Mouse (Mus musculus) lung, postnatal 0 days (tissue): ENCODE data around the gene Elovl5. TPM values are rescaled to one million over a fixed set of nuclear protein-coding genes. Genes with fewer than 3 reads are reported as not detected.

Source experiments
- ATAC-seq: fragments of 200-750 bp; cut with Nextera tagmentation; 2 replicates; pipeline ENCODE4 v1.8.0; 2017; ENCODE audit warnings: moderate library complexity
- DNase-seq: peaks from one replicate; pipeline ENCODE4 v3.0.0-alpha.2; 2016; ENCODE audit warnings: low spot score
- H3K27ac ChIP-seq: fragments of 300-500 bp; sonication (generic); 2 replicates; pipeline ENCODE4 v1.5.1; 2014; ENCODE audit warnings: antibody characterized with exemption, mild to moderate bottlenecking, low read length, mixed read lengths
- H3K27me3 ChIP-seq: fragments of 300-500 bp; sonication (generic); replicated peaks from 2 replicates; pipeline ENCODE4 v1.6.1; 2014; ENCODE audit warnings: low read length, mixed read lengths; ENCODE audit not compliant: insufficient read depth
- H3K36me3 ChIP-seq: fragments of 300-500 bp; sonication (generic); 2 replicates; pipeline ENCODE4 v1.6.1; 2014; ENCODE audit warnings: low read length, mixed read lengths; ENCODE audit not compliant: insufficient read depth
- H3K4me1 ChIP-seq: fragments of 300-500 bp; sonication (generic); 2 replicates; pipeline ENCODE4 v1.6.1; 2014; ENCODE audit warnings: antibody characterized with exemption, low read depth, low read length, mixed read lengths; ENCODE audit not compliant: insufficient read depth
- H3K4me2 ChIP-seq: fragments of 300-500 bp; sonication (generic); replicated peaks from 2 replicates; pipeline ENCODE4 v1.6.1; 2014; ENCODE audit warnings: low read depth, mild to moderate bottlenecking, low read length, moderate library complexity, mixed read lengths
- H3K4me3 ChIP-seq: fragments of 300-500 bp; sonication (generic); 2 replicates; pipeline ENCODE4 v1.5.1; 2014; ENCODE audit warnings: low read depth, low read length
- H3K9ac ChIP-seq: fragments of 300-500 bp; sonication (generic); replicated peaks from 2 replicates; pipeline ENCODE4 v1.6.1; 2014; ENCODE audit warnings: low read depth, mild to moderate bottlenecking
- H3K9me3 ChIP-seq: fragments of 300-500 bp; sonication (generic); 2 replicates; pipeline ENCODE4 v1.6.1; 2016; ENCODE audit warnings: low read length, mixed read lengths
- CTCF ChIP-seq: IDR thresholded peaks from 2 replicates; pipeline ENCODE4 v1.5.1; 2016; ENCODE audit warnings: antibody characterized with exemption, mild to moderate bottlenecking
- EP300 ChIP-seq: IDR thresholded peaks from 2 replicates; pipeline ENCODE4 v1.6.1; 2016; ENCODE audit warnings: antibody characterized with exemption, mild to moderate bottlenecking, control low read depth
- WGBS: fragments of 180-500 bp; shearing (Covaris S2); extraction: QIAGEN DNeasy Blood & Tissue Kit; methylation state at CpG from one replicate; pipeline ENCODE4 v1.1.7; 2014; 5-methylcytosine and 5-hydroxymethylcytosine counted together
- polyA plus RNA-seq: library from polyadenylated mRNA; unstranded; fragments of >200 nt; fragmentation: Nextera tagmentation; extraction: Ambion mirVana; gene quantifications from 2 replicates; pipeline ENCODE4 v1.2.1, GENCODE M21; 2015

The Elovl5 gene
- polyA plus RNA-seq, 1 experiment from 2014 or later = 213 TPM

- Histone ChIP-seq H3K4me3 (no peak overlapping the region), H3K27me3 (no peaks in the 10 kb centered on the region), H3K9ac (no peak overlapping the region), H3K9me3 (no peaks in the 10 kb centered on the region), H3K4me2 (no peak overlapping the region), H3K36me3 (no peaks in the 10 kb centered on the region), H3K4me1 (0 out of 2 replicates have a peak, but pooled peaks cover under 1% of the 10 kb centered on the region), H3K27ac (no peak overlapping the region)
- TF ChIP-seq EP300 (no peak), CTCF (no peak)
- WGBS = 72% methylated on average over 3 of the region's 3 CpGs
- no peak for DNase-seq
- no peak for ATAC-seq
Measured at GRCm38 (mm10) chr9:78027099-78027498, 109.9 kb downstream of the Elovl5 start.

DNA sequence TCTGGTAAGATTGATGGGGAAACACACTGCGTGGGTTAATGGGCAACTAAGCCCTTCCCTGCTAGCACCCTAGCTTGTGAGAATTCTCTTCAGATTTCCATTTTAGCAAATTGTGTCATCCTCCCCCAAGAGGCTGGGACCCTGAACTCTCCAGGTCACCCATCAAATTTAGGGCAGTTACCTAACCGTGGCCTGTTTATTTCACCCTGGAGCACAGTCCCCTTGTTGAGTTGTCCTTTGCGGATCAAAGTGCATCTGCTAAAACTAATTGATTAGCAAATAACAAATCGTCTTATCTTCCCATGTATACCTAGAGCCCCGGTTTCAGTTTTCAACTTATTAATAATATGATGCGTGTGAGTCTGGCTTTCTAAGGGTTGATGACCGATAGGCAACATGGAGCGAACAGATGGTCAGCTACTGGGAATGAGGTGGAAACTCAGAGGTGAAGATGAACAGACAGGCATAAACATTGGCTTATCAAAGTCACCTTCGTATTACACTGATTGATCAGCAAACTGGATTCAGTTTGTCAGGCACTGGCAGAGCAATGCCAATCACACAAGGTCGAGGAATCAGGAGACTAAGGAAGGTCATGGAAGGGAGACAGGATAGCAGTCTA, 113.8 kb downstream of the Elovl5 start:
- no peak overlapping the region for H3K9ac ChIP-seq
- TF ChIP-seq EP300 (no peak), CTCF (no peak)
- no peaks in the 10 kb centered on the region for H3K27me3 ChIP-seq
- WGBS = 84% methylated on average over 10 of the region's 10 CpGs
- no peaks in the 10 kb centered on the region for H3K36me3 ChIP-seq
- ATAC-seq (no peak), DNase-seq (no peak)
- no peaks in the 10 kb centered on the region for H3K9me3 ChIP-seq
- H3K4me3 ChIP-seq = no peak overlapping the region
- no peaks in the 10 kb centered on the region for H3K4me1 ChIP-seq
- no peak overlapping the region for H3K4me2 ChIP-seq
- no peak overlapping the region for H3K27ac ChIP-seq

DNA sequence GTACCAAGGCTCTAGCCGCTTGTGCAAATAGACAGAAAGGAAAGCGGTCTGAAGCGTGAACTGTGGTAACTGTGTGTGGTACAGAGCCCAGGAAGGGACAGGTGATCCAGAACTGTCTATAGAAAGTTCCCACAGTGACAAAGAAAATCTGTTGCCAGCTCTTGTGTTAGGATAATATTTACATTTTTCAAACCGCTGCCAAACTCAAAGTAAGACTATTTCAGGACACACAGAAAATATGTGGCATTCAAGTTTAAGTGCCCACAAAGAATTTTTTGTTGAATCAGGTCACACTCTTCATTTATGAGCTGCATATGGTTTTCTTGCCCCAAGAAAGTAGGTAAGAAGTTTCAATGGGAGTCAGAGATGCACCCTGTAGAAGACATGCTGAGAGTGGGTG, 115.8 kb downstream of the Elovl5 start:
- Histone ChIP-seq H3K4me3 (no peak overlapping the region), H3K27ac (no peak overlapping the region), H3K4me2 (no peak overlapping the region), H3K36me3 (no peaks in the 10 kb centered on the region), H3K9me3 (no peaks in the 10 kb centered on the region), H3K27me3 (no peaks in the 10 kb centered on the region), H3K9ac (no peak overlapping the region), H3K4me1 (no peaks in the 10 kb centered on the region)
- WGBS = 50% methylated on average over 4 of the region's 4 CpGs
- TF ChIP-seq EP300 = peak; percentile 51
- no peak for TF ChIP-seq CTCF
- peak; percentile 69 for DNase-seq
- ATAC-seq = peak; percentile 35; the same call in 1 of the 2 replicates

Other genes starting within 250 kb of the Elovl5 start
- 40.8 and 71.8 TPM in 2 replicates for gene Gclc, start 162.8 kb upstream of the Elovl5 start, polyA plus RNA-seq
- 0.14 TPM in 2 replicates for gene Gcm1, start 134.6 kb downstream of the Elovl5 start, polyA plus RNA-seq
- gene Fbxo9, start 191.7 kb downstream of the Elovl5 start, polyA plus RNA-seq = 55.1 and 59.9 TPM in 2 replicates
- gene Ick, start 191.8 kb downstream of the Elovl5 start, polyA plus RNA-seq = 19.3 and 23.0 TPM in 2 replicates